Mouse (Mus musculus) layer of hippocampus, adult 9-11 months (tissue): ENCODE measurements at regions not wholly inside any gene's neighbourhood (a gene's known extent, or its start where the extent isn't known, plus 50 kb on each side); places are given as distances from the start of the nearest gene placed in this dataset.

Experiments used
- DNase-seq: peaks from one replicate; pipeline ENCODE4 v3.0.0; 2022

DNA sequence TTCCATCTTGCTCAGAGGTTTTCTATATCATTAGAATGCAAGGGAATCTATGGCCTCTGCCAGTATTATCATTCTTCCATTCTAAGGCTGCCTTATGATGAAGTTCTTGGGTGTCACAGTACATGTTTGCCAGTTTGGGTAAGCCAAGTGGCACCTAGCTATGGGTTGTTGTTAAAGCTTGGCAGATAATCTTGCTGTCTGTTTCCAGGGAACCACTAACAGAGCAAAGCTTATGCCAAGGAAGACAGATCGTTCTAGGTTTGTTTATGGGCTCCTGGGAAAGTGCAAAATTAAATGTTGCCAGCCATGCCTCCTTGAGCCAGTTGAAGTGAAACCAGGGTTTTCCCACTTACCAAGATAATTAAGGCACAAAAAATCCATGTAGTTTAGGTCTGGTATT is 292.9 kb upstream of the Cobl start:
- DNase-seq = no peak

GRCm38 (mm10) chr11:12750016-12750415 is 285.3 kb upstream of the Cobl start:
- DNase-seq = no peak

GRCm38 (mm10) chr11:12749245-12749644 is 284.5 kb upstream of the Cobl start:
- no peak for DNase-seq

DNA sequence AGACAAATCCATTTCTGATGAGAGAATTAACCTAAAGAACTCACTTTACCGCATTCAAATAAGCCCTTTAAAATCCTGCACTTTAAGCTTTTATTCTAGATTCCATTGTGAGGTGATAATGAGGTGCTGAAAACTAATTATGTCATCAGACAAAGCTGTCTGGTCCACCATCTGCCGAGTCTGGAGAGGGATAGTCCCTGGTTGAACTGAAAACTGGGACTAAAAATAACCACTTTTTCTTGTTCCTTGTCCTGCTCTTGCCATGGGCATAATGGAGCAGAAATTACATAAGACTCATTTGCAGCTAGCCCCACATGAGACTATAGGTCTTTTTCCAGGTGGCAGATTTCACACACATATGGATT is 277.4 kb upstream of the Cobl start:
- DNase-seq = peak; percentile 77

DNA sequence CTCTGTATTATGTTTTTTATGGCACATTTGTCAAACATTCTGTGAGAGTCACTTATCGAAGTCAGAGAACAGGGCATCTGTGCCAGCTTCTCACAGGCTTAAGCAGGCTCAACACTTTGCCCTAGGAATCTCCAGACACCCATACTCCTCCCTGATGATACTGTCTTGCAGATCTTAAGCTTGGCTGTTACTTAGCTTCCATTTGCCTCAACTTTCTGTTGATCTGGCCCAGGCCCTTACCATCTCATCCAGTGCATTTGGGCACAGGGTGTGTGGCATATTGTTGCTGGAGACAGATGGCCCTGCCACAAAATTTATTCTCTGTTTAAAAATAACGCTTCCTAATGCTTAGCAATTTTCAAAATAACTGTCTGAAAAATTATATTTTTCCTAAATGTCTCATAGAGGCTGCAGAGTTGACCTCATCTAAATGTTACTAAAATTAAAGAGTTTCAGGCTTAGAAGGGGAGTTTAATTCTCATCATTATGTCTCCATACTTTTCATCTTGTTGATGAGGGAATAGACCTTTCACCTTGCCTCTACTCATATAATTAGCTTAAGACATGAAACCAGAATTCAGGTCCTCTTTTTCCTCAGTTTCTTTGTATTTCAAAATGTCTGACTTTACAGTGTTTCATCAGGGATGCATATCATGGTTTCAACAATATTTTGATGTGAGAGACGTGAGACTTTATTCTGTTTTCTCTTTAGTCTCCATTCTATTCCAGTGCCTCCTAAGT is 276.8 kb upstream of the Cobl start:
- peak; percentile 62 for DNase-seq

- no peak for DNase-seq
Observed at GRCm38 (mm10) chr11:12734274-12734673, 269.5 kb upstream of the Cobl start.

GRCm38 (mm10) chr11:12727293-12727692 is 262.5 kb upstream of the Cobl start:
- no peak for DNase-seq

DNA sequence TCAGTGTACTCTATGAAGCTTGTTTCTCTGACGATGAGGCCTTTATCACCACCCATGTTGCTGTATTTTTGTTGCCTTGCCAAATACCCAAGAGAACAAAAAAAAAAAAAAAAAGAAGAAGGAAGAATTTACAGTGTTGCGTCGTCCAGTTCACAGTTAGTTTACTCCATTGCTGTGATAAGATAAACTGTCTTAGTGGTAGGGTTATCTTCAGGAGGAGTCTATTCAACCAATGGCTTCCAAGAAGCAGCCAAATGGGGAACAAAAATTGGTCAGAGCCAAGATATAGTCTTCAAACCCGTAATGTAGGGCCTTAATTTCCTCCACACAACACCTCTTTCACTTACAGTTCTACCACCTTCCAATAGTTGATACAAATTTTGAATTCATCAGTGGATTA is 261.7 kb upstream of the Cobl start:
- DNase-seq = no peak

DNA sequence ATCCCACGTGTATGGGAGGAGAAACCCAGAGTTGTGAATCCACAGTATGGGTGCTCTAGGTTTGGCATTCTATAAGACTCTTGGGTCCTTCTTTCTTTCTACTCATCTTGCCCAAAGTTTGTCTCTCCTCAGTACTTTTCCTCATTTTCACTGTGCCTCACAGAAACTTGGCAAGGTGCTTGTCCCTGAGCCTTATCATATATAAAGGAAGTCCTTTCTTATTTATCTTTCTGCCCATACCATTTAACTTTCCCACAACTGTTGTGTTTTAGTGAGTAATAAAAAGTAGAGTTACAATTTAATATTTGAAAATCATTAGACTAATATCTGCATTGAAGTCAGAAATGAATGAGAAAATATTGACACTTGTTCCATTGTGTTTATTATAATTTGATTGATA is 257.6 kb upstream of the Cobl start:
- no peak for DNase-seq

- DNase-seq = no peak
Observed at GRCm38 (mm10) chr11:12720169-12720568, 255.4 kb upstream of the Cobl start.

- no peak for DNase-seq
Observed at GRCm38 (mm10) chr11:12696321-12696720, 231.6 kb upstream of the Cobl start.

DNA sequence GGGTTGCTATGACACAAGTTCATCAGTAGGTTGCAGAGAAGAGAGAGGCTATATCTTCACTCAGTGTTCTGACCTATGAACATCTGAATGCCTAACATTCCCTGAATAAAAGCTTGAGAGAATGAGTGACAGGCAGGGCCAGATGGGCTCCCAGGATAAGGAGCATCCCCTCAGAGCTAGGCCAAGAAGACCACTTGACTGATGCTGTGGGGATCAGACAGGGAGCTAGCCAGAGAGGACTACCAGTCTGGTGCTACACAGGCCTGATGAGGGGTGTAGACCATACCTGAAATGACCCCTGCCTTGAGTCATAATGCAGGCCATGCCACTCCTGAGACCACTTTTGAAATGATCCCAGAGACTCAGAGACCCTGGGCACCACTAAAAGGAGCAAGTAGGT is 228.1 kb upstream of the Cobl start:
- no peak for DNase-seq

DNA sequence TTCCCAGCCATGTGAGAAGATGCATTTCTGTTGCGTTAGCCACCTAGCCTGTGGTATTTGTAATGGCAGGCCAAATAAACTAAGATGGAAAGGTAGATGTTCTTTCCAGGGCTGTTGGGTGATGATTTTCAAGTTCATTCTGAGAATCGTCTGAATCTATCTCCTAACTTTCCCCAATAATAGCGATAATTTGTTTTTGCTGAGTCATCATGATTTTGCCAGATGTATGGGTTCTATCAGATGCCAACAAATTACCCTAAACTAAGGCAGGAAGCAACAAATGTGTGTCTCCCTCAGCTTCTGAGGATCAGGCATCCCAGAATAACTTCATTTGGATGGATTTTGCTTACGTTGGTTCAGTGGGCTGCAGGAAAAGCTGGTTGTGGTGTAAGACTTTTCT is 222.0 kb upstream of the Cobl start:
- DNase-seq = no peak

- no peak for DNase-seq
Observed at GRCm38 (mm10) chr11:12661824-12662443, 197.2 kb upstream of the Cobl start.

- no peak for DNase-seq
Observed at GRCm38 (mm10) chr11:12658847-12659246, 194.1 kb upstream of the Cobl start.

DNA sequence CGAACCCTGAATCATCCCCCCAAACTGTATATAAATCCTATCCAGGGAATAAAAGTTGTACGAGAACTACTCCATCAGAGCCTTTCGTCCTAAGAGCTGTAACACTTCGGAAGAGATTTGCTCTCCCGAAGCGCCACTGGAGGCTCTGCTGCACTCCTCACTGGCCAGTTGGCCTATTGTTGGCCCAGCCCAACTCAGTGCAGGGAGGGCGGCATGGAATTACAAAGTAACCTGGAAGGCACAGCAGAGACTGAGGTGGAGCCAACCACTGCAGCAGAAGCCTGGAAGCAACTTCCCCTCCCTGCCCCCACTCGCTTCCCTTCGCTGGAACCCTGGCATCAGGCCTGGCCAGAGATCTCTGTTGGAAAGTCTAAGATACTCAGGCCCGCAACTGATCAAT is 191.7 kb upstream of the Cobl start:
- DNase-seq = no peak
